Mouse (Mus musculus) 3T3-L1 (cell line): ENCODE results near the gene Nynrin.

Experiments used
- DNase-seq: peaks from one replicate; pipeline ENCODE4 v3.0.0-alpha.2; 2015; ENCODE audit warnings: low read depth, low spot score

Gene Nynrin

DNA sequence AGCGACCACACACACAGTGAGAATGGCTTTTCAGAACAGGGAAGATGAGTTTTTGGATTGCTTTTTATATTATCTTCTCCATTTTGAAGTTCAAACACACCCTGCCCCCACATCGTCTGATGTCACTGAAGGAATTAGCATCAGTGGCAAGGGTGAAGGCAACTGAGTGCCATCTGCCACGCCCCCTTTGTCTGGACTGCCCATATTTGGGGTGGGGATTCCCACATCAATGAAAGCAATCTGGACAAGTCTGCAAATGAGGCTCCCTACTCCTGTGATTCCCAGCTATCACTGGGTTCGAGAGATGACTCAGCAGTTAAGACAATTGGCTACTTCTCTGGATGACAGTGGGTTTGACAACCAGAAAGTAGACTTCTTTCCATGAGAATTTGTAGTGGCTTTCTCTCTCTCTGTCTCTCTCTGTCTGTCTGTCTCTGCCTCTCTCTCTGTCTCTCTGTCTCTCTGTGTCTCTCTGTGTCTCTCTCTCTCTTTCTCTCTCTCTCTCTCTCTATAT, 12.9 kb upstream of the Nynrin start:
- DNase-seq = peak; percentile 12

DNA sequence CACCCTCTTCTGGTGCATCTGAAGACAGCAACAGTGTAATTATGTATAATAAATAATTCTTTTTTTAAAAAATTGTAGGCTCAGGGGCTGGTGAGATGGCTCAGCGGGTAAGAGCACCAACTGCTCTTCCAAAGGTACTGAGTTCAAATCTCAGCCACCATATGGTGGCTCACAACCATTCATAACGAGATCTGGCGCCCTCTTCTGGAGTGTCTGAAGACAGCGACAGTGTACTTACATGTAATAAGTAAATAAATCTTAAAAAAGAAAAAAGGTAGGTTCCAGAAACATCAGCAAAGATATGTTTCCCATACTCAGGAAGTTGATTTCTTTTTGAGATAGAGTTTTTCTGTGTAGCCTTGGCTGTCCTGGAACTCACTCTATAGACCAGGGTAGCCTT, 11.0 kb upstream of the Nynrin start:
- DNase-seq = no peak

DNA sequence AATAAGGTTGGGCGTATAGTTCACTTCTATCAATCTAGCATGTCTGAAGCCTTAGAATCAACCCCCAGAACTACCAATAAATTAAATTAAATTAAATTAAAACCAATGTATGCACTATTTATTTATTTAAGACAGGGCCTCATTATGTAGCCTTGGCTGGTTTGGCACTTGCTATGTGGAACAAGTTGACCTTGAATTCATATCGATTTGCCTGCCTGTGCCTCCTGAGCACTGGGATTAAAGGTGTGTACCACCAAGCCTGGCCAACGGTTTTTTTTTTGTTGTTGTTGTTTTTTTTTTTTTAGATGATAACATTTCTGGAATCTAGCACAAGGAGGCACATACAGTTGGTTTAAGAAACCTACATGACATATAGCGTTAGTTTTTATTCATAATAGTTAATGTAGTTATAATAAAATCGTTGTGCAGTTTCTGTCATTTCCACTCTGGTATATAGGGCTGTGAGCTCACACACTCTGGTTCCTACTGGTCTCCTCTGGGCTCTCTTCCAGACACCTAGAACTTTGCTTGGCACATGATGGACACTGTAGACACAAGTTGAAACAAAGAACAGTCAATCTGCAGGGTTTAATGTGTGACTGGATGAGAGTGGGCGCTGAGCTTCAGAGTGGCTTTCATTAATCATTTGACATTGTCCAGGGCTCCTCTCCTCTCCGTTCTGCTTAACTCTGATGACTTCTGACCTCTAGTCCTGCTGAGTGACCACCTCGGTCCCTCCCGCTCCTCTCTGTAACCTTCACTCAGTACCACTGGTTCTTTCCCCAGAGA, 8.1 kb upstream of the Nynrin start:
- no peak for DNase-seq

DNA sequence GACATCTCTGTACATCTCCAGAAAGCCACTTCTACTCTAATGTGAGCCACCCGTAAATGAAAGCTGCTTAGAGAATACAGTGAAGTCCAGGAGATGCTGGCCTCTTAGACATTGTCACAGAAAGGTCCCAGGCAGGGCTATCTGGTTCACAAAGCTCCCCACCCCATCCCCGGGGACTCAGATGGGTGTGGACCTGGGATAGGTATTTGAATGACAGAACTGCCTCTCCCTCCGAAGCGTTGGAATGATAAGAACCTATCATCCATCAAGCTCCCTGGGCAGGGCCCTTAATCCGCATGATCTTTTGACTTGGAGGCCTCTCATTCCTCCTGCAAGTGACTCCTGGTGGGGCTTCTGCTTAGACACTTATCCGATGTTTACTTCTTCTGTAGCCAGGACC, 2.9 kb upstream of the Nynrin start:
- DNase-seq = no peak

DNA sequence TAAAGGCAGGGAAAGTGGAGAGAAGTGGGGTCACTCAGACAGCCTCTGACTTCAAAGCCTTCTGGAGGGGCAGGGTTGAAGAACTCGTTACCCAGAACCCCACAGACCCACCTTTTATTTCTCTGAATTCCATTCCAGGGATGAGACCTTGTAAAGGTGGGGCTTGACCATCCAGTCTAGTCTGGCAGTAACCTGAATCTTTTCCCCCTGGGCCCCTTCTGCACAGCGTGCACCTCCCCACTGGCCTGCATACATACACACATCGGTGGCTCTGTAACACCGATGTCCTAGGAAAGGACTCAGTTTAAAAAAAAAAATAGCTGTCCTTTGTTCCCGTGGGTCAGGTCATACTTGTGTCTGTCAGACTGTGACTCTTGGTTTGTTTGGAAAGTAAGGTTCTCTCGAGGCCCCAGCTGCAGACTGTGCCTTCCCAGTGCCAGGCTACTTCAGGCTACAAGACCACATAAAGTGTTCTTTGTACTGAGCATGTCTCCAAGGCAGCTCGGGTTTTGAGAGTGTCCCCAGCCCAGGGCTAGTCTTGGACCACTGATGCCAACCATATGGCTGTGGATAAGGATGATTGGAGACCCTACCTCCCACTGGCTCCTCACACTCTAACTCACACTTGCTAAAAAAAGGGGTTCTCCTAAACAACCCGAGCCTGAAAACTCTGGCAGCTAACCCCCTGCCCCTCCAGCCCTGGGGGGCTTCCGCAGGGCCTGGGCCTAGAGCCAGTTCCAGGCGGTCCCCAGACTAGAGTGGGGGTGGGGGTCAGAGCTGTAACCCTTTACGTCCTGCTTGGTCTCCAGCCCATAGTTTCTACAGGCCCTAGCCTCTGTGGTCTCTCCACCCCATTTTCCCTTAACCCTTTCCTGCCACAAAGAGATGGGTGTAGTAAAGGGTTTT, 911 bp upstream of the Nynrin start:
- DNase-seq = no peak

DNA sequence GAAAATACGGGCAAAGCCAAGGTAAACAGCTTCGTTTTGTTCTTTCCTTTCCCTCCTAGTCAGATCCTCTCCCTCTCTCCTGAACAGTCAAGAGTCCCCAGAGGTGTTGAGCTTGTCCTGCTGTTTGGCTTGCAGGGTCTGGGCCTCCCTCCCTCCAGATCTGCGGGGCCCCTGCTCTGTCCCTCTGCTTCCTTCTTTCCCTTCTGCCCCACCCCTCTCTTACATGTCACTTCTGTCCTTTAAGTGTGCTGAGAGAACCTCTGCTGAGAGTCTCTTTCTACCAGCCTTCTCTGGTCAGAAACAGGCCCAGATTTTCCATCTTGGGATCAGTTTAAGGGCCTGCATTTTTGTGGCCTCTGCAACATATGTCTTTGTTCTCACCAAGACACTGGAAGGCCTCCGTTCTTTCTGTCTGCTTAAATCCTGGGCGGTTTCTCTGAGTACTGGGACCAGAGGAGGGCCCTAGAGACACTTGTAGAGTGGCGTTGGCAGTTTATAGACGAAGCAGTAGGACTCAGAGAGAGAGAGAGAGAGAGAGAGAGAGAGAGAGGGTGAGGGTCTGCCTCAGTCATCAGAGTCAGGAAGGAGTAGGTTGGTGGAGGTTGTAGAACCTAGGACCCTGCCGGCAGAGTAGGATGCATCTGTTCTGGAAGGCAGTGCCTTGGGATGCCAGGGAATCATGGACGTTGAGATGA, 743 bp downstream of the Nynrin start:
- DNase-seq = peak; percentile 19

DNA sequence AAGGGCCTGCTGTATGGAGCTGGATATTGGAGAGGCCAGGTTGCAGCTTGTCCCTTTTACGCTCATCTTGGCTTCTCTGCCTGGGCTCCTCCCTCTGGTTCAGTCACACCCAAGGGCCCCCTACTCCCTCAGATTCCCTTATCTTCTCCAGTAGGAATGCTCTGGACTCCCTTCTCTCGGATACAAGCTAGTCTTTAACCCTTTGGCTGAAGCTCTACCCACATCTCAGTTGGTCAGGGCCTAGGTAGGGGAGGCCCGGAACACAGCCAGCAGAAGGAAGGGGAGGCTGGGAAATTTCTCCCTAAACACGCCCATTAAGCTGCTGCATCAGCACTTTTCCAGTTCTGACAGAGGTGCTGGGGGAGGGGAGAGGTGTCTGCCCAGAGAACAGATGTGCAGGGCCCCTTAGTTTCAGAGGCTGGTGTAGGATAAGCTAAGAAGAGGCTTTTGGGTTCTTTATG, 1.3 kb downstream of the Nynrin start:
- DNase-seq = peak; percentile 83

DNA sequence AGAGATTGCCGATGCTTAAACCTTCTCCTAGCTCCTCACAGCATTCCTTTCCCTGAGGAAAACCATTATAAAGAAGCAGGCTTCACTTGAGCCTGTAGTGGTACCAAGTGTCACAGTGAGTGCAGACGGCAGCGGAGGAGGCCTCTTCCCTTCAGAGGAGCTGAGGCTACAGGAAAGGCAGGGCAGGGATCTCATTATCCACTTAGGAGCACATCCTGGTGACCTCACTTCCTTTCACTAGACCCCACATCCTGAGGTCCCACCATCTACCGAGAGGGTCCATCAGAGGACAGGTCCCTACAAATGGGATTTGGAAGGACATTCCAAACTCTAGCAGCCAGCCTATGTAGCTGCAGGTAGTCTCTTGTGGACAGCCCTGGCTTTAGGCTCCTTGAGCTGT, 3.8 kb downstream of the Nynrin start:
- DNase-seq = no peak

DNA sequence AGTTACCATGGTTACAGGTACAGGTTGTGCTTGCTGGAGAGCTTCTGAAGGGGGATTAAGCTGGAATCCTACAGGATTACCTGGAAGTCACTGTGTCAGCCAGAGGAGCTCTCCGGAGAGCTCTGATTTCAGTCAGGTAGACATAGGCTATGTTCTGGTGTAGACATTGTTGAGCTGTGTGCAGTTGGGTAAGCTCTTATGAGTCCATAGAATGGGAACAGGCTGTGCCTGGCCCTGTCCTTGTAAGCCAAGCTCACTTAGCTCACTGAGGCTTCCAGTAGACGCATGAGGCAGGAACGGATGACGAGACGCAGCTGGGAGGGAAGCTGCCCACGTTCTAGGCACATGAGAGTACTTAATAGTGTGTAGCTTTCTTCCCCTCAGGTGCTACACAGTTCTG, 8.4 kb downstream of the Nynrin start:
- no peak for DNase-seq

DNA sequence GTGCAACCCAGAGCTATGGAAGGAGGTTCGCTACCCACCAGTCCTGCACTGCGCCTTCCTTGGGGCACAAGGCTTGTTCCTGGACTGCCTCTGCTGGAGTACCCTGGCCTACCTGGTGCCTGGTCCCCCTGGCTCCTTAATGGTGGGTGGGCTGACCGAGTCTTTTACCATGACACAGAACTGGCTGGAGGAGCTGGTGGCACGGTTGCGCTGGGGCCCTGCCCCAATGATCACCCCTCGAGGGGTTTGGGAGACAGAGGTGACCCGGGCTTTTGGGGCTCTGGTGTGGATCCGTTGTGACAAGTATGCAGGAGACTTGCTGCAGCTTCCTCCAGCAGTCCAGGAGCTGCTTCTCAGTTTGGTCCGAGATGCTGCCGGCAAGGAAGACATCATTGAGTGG, 9.2 kb downstream of the Nynrin start:
- no peak for DNase-seq

DNA sequence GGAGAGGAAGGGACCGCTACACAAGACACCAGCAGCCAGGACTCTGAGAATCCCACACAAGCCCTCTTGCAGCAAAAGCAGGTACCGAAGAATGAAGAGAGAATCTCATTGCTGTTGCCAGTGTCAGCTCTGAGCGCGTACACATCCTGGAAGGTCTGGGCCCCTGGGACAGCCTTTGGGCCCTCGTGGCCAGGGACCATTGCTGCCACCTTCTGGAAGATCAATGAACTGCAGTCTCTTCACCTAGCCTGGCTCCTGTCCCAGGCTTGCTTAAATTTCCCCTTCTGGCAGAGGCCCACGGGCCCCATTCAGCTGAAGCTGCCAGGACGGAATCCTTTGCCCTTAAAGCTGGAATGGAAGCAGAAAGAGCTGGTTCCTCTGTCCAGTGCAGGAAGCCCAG, 10.0 kb downstream of the Nynrin start:
- DNase-seq = peak; percentile 67

DNA sequence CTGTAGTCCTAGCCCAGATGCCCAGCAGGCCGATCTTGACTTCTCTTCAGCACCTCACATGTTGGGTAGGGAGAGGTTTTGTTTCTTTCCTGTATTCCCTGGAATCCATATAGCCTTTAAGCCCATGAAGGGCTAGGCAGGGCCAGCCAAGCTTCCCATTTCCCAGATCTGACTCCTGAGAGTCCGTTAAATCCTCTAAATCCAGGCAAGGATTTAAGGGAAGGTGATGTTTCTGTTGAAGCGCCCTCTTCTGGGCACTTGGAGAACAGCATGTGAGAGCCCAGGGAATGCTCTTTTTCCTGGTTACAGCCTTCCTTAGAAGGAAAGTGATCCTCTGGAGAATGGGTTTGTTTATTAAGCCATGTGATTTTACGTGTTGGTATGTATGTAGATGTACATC, 13.2 kb downstream of the Nynrin start:
- peak; percentile 75 for DNase-seq

DNA sequence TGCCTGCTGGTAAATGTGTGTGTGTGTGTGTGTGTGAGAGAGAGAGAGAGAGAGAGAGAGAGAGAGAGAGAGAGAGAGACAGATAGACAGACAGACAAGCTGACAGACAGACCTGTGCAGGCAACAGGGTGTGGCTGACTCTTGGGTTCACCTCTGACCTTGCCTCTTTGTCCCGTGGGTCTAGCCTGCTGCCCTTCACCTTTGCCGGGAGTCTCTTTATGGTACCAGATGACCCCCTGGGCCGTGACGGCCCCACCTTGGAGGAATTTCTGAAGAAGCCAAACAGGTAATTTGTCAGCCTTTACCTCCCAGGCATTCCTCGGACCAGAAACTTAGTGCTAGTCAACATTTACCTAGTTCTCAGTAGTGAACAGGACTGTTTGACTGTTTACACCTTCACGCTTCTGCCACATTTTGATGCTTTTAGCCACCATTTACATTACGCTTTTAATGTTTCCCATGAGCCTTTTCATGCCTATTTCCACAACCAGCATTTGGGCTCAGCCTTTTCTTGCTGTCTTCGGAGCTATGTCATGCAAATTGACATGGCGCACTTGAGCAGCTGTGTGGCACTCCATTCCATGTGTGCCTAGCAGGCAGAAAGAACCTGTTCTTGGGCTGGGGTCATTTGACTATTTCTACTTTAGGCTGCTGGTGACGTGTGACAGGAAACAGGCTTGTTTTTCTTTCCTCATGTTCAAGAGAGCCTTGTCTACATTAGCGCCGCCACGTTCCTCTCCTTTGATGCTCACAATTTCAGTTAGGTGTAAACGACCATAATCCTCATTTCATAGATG, 14.6 kb downstream of the Nynrin start:
- DNase-seq = no peak

DNA sequence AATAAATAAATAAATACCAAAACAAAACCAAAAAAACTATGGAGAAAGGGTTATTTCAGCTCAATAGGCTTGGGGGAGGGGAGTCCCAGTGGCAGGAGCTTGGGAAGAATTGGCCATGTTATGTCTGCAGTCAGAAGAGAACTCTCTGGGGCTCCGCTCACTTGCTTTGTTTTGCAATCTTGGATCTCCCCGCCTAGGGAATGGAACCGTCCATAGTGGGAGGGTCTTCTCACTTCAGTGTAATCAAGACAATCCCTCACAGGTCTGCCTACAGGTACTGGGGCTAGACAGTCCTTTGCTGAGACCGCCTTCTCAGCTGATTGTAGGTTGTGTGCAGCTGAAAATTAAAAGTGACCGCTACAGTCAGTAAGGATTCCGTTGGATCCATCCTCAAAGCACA, 15.7 kb downstream of the Nynrin start:
- no peak for DNase-seq

DNA sequence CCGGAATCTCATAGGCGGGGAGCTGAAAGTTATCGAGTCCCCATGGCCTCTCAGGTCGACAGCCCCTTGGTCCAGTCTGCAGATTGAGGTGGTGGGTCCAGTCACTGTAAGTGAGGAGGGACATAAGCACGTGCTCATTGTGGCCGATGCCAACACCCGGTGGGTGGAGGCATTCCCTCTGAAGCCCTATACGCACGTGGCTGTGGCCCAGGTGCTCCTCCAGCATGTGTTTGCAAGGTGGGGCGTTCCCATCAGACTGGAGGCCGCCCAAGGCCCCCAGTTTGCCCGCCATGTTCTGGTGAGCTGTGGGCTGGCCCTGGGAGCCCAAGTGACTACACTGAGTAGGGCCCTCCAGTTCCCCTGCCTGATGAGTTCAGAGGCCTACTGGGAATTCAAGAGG, 18.2 kb downstream of the Nynrin start:
- no peak for DNase-seq

DNA sequence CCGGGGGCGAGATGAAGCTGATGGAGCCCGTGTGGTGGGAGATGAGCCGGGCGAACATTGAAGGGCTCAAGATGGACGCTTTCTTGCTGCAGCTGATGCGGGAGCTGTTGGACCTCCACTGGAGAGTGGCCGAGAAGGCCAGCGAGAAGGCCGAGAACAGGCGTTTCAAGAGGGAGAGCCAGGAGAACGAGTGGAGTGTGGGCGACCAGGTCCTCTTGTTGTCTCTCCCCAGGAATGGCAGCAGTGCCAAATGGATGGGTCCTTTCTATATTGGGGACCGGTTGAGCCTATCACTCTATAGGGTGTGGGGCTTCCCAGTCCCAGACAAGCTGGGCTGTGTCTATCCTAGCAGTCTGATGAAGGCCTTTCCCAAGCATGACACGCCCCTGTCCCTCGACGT, 18.7 kb downstream of the Nynrin start:
- DNase-seq = no peak

DNA sequence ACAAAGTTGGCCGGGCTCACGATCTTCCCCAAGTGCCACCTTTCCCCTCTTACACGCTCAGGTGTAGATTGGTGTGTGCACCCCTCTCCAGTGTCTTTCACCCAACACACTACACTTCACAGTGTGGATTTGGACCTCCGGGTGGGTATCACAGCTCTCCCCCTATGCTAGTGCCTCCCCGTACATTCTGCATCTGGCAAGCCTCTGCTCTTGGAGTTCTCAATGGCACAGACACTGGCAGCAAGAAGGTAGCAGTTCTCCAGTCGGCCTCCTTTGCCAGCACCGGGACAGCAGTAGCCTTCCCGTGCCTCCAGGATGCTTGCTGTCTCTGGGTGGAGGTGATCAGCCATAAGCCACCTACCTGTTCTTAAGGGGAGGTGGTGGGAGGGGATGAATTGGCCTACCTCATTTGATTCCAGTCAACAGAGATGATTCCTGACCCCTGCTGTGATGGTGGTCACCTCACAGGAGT, 19.5 kb downstream of the Nynrin start:
- no peak for DNase-seq

DNA sequence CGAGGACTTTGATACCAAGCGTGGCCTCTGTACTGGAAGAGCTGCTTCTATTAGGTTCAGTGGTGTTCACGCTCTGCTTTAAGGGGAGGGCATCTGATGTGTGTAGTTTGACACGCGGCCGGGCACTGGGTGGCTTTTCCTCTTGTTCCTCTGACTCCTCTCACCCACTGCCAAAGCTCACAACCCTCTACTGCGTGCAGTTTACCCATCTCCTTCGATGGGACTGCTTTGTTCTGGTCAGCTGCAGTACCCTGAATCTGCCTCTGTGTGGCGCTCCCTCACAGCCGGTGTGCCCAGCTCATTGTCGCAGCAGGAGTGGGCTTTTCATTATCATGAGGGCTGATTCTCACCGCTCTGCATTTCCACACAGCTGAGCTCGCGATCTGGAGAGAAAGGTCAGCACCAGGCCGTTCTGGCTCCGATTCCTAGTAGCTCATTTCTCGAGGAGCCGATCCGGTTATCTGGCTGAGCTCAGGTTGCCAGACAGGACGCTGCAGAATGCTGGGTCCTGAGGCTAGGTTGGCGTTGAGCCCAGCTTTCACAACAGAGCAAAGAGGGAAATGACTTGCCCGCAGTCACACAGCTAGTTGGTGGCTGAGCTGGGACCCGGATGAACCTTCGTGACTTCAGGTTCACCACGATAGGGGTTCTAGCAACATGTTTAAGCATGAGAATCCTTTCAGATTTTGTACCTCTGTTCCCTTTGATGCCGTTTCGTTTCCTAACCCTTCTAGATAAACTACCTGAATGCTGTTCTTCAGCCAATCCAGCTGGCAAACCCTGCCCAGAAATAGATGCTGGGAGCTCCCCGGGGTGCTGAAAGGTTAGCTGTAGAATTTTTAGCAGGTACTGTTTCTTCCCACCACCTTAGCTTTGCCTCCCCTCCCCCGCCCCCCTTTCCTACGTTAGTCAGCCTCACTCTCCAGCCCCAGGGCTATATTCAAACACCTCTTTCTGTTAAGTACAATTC, 20.2 kb downstream of the Nynrin start:
- peak; percentile 48 for DNase-seq

DNA sequence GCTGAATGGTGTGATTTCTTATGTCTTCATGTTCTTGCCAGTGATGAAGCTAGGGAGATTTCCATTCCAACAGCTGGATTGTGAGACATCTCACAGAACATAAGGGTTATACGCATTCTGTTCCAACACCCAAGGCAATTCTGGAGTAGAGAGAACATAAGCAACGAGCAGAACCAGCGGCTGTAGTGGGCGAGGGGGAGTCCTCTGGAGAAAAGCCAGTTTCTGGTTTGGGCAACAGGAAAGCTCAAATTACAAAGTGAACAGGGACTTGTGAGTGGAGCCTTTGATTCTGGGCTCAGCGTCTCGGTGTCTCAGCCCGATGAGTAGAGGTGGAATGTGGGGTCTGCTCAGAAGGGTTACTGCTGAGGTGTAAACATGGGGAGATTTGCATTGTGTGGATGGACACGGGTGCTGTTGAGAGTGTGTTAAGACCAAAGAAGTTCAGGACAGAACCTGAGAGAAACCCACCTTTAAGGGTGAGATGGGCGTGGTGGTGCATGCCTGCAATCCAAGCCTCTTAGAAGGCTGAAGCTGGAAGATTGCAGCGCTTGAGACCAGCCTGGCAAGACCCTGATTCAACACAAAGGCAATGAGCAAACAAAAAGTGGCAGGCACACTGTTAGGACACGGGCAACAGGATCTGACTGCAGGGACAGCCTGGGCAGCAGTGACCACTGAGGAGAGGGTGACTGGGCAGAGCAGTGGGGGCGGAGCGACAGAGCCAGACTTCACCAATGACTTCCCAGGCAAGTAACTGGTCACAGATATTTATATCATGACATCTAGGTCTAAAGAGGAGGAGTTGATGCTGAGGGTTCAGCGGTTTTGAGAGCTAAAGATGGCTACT, 23.9 kb downstream of the Nynrin start:
- no peak for DNase-seq
